Mouse (Mus musculus) liver, embryonic 12.5 days (tissue): ENCODE results near the gene Clcn2. TPM values are rescaled to one million over a fixed set of nuclear protein-coding genes. Genes with fewer than 3 reads are reported as not detected.

Source experiments
- ATAC-seq: fragments of 200-750 bp; cut with Nextera tagmentation; 2 replicates; pipeline ENCODE4 v1.8.0; 2017; ENCODE audit warnings: moderate number of reproducible peaks, mild to moderate bottlenecking, moderate library complexity
- H3K27ac ChIP-seq: fragments of 300-500 bp; sonication (generic); 2 replicates; pipeline ENCODE4 v1.5.1; 2016; ENCODE audit warnings: mild to moderate bottlenecking
- H3K27me3 ChIP-seq: fragments of 300-500 bp; sonication (generic); replicated peaks from 2 replicates; pipeline ENCODE4 v1.6.1; 2016; ENCODE audit warnings: mild to moderate bottlenecking, moderate library complexity
- H3K36me3 ChIP-seq: fragments of 300-500 bp; sonication (generic); 2 replicates; pipeline ENCODE4 v1.6.1; 2016; ENCODE audit warnings: mild to moderate bottlenecking, moderate library complexity
- H3K4me1 ChIP-seq: fragments of 300-500 bp; sonication (generic); 2 replicates; pipeline ENCODE4 v1.6.1; 2016
- H3K4me2 ChIP-seq: fragments of 300-500 bp; sonication (generic); 2 replicates; pipeline ENCODE4 v1.6.1; 2016; ENCODE audit warnings: mild to moderate bottlenecking, moderate library complexity
- H3K4me3 ChIP-seq: fragments of 300-500 bp; sonication (generic); 2 replicates; pipeline ENCODE4 v1.5.1; 2016; ENCODE audit warnings: mild to moderate bottlenecking, moderate library complexity
- H3K9ac ChIP-seq: fragments of 300-500 bp; sonication (generic); 2 replicates; pipeline ENCODE4 v1.6.1; 2016; ENCODE audit warnings: mild to moderate bottlenecking, moderate library complexity
- H3K9me3 ChIP-seq: fragments of 300-500 bp; sonication (generic); replicated peaks from 2 replicates; pipeline ENCODE4 v1.6.1; 2016; ENCODE audit warnings: mild to moderate bottlenecking, moderate library complexity
- WGBS: fragments of 180-500 bp; shearing (Covaris S2); methylation state at CpG from one replicate; pipeline ENCODE4 v1.1.7; 2016; ENCODE audit not compliant: insufficient replicate concordance; 5-methylcytosine and 5-hydroxymethylcytosine counted together
- polyA plus RNA-seq: library from polyadenylated mRNA; unstranded; fragments of >200 nt; fragmentation: Nextera tagmentation; extraction: Ambion mirVana; gene quantifications from 2 replicates; pipeline ENCODE4 v1.2.1, GENCODE M21; 2016

Gene Clcn2
- polyA plus RNA-seq, 1 experiment from 2014 or later = 14.5 TPM

DNA sequence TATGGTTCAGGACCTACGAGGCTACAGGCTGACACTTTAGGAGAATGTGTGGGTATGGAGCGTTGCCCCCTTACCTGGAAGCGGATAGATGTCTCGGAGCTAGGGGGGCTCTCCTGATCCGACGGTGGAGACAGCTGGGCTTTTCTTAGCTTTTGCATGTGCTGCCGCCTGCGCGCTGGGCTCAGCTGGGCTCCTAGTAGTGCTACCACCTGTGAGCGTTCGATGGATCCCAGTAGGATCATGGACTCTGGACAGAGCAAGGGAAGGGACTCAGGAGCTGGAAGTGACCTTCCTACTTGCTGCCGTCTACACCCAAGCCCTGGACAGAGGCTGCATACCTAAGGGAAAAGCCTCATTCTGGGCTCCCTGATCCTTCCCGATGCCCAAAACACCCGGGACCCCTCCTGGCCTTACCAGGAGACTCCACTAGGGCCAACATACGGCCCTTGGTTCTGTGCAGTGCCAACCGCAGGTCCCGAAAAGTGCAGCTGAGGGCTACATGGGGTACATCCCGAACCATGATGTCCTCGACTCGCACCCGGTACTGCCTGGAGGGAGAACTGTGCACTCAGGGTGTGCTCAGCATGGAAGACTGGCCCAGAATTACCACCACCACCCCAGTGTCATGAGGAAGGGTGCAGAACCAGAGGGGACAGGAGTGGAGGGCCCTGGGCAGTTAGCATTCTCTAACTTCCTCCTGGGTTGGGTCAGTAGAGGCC lies 9.2 kb downstream of the Clcn2 start:
- Histone ChIP-seq H3K4me2 (no peak overlapping the region), H3K27me3 (no peaks in the 10 kb centered on the region), H3K36me3 (peaks cover 80% of the 10 kb centered on the region), H3K4me3 (no peak overlapping the region), H3K27ac (peak overlapping the region; percentile 94; the same call in 1 of the 2 replicates), H3K9me3 (no peaks in the 10 kb centered on the region), H3K4me1 (peaks cover 97% of the 10 kb centered on the region), H3K9ac (no peak overlapping the region)
- ATAC-seq = no peak
- 85% methylated on average over 21 of the region's 21 CpGs for WGBS

DNA sequence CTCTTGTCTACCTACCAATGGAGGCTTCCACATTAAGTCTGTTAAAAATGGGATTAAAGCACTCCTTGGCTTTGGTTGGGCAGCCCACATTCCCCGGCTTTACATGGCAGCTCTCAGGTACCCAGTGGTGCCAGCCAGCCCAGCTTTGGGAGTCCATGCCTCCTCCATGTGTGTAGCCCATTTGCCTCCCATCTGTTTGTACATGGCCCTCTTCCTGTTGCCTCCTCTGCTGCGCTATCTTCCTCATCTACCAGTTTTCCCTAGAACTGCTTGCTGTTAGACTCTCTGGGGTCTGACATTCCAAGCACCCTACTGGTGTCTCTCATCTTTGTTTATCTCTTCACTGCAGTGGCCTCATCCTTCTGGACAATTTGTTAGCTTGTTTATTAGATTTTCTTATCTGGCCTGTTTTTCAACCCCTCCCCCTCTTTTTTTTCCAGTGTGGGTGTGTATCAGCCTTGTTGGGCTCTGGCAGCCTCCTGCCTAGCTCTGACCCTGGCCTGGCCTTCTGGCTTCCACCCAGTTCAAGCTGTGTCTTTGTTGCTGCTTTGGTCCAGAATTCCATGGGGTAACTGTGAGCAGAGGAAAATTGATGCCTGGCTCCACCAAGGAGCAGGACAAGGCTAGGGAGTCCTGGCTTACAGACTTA lies 11.0 kb downstream of the Clcn2 start:
- Histone ChIP-seq H3K4me2 (peak overlapping the region; percentile 51), H3K36me3 (peaks cover 67% of the 10 kb centered on the region), H3K27me3 (no peaks in the 10 kb centered on the region), H3K9me3 (no peaks in the 10 kb centered on the region), H3K4me3 (no peak overlapping the region), H3K27ac (peak overlapping the region; percentile 94), H3K4me1 (peaks cover 97% of the 10 kb centered on the region), H3K9ac (peak overlapping the region; percentile 61)
- 73% methylated on average over 2 of the region's 2 CpGs for WGBS
- peak; percentile 48 for ATAC-seq

DNA sequence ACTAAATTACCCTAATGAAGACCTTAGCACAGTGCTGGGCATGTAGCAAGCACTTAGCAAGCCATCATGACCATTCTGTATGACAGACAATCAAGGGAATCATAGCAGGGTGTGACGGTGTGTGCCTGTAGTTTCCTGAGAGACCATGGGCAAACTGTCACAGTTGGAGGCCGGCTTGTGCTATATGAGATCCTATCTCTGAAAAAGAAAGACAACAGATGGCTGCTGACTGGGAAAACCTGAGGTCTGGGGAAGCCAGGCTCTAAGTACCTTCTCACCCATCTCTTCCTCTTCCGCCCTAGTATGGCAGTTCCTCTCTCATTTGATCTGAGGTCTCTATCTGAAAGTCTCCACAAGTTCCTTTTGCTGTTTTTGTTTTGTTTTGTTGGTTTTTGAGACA lies 11.8 kb downstream of the Clcn2 start:
- 39% methylated on average over 3 of the region's 3 CpGs for WGBS

DNA sequence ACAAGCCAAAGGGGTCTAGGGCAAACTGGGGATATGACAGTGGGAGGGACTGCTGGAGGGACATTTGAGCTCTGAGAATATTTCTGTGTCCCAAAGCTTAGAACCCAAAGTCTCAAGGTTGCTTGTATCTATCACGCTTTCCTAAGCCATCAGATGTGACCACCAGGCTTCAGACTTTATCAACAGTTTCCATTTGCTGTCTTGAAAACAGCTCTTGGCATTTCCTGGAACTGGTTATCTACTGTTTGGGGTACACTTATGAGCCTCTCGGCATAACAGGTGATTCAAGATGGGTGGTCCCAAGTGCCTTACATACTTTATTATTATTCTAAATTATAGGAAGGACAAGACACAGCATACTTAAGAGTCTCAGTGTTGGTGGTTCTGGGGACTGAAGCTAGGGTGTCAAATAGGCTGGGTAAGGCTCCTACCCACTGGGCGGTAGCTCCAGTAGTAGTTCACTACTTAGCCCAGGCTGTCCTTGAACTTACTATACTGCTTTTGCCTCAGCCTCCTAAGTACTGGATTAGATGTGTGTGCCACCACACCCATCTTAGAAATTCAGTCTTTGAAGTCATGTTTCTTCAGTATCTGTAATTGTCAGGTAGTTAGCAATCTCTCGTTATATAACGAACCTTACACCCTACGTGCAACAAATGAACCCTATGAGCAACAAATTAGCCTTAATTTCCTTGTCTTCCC lies 13.7 kb downstream of the Clcn2 start:
- H3K9me3 ChIP-seq = no peaks in the 10 kb centered on the region
- peaks cover 40% of the 10 kb centered on the region for H3K36me3 ChIP-seq
- H3K27me3 ChIP-seq = peaks cover 14% of the 10 kb centered on the region
- peak overlapping the region; percentile 67 for H3K9ac ChIP-seq
- H3K27ac ChIP-seq = peak overlapping the region; percentile 94
- 36% methylated on average over 6 of the region's 6 CpGs for WGBS
- H3K4me3 ChIP-seq = peak overlapping the region; percentile 29
- H3K4me2 ChIP-seq = peak overlapping the region; percentile 65
- peak; percentile 79 for ATAC-seq
- peaks cover 74% of the 10 kb centered on the region for H3K4me1 ChIP-seq

More for the DNA sequence above, 11.8 kb downstream of the Clcn2 start:
- Histone ChIP-seq H3K9ac (peak overlapping the region; percentile 61; the same call in 1 of the 2 replicates), H3K4me3 (no peak overlapping the region), H3K27ac (peak overlapping the region; percentile 94), H3K4me2 (no peak overlapping the region), H3K36me3 (peaks cover 60% of the 10 kb centered on the region), H3K27me3 (no peaks in the 10 kb centered on the region), H3K4me1 (peaks cover 93% of the 10 kb centered on the region), H3K9me3 (no peaks in the 10 kb centered on the region)
- ATAC-seq = no peak

DNA sequence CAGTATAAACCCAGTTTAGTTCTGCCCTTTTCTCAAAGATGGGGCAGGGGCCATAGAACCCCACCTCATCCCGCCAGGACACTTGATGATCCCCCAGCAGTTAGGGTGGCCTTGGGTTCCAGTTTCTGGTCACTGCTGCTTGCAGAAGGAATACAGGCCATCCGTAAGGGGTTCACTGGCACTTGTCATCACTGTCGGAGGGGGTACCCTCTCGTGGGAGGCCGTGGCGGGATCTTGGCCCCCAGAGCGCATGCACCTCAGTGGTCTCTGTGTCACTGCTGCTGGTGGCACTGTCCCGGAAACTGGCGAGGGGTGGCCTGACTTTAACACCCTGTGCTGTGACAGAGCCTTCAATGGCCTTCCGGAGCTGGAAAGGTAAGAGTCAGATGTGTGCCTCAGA lies 14.5 kb downstream of the Clcn2 start:
- peak overlapping the region; percentile 94 for H3K27ac ChIP-seq
- peak overlapping the region; percentile 29 for H3K4me3 ChIP-seq
- WGBS = 79% methylated on average over 10 of the region's 10 CpGs
- peaks cover 22% of the 10 kb centered on the region for H3K27me3 ChIP-seq
- H3K9ac ChIP-seq = peak overlapping the region; percentile 67
- no peaks in the 10 kb centered on the region for H3K9me3 ChIP-seq
- peak overlapping the region; percentile 65 for H3K4me2 ChIP-seq
- H3K4me1 ChIP-seq = peaks cover 70% of the 10 kb centered on the region
- ATAC-seq = no peak
- H3K36me3 ChIP-seq = peaks cover 33% of the 10 kb centered on the region

DNA sequence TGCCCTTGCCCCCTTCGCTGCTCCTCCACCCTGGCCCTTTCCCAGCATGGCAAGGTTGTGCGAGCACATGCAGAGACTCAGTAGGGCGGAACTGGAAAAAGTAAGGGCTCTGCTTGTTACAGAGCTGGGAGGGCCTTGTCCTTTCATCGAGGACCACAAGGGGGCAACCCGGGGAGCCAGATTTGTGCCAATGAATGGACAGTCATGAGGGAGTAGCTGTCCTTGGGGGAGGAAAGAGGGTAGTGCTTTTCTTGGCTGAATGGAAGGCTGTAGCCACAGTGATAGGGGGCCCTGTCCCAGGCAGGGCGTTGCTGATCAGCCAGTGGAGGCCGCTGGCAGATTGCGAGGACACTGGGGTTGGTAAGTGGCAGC lies 15.0 kb downstream of the Clcn2 start:
- peaks cover 27% of the 10 kb centered on the region for H3K36me3 ChIP-seq
- ATAC-seq = peak; percentile 83
- peaks cover 25% of the 10 kb centered on the region for H3K27me3 ChIP-seq
- H3K9me3 ChIP-seq = no peaks in the 10 kb centered on the region
- H3K4me1 ChIP-seq = peaks cover 64% of the 10 kb centered on the region
- H3K9ac ChIP-seq = peak overlapping the region; percentile 52
- peak overlapping the region; percentile 29; the same call in 1 of the 2 replicates for H3K4me3 ChIP-seq
- peak overlapping the region; percentile 65 for H3K4me2 ChIP-seq
- 6% methylated on average over 8 of the region's 8 CpGs for WGBS
- H3K27ac ChIP-seq = peak overlapping the region; percentile 94

DNA sequence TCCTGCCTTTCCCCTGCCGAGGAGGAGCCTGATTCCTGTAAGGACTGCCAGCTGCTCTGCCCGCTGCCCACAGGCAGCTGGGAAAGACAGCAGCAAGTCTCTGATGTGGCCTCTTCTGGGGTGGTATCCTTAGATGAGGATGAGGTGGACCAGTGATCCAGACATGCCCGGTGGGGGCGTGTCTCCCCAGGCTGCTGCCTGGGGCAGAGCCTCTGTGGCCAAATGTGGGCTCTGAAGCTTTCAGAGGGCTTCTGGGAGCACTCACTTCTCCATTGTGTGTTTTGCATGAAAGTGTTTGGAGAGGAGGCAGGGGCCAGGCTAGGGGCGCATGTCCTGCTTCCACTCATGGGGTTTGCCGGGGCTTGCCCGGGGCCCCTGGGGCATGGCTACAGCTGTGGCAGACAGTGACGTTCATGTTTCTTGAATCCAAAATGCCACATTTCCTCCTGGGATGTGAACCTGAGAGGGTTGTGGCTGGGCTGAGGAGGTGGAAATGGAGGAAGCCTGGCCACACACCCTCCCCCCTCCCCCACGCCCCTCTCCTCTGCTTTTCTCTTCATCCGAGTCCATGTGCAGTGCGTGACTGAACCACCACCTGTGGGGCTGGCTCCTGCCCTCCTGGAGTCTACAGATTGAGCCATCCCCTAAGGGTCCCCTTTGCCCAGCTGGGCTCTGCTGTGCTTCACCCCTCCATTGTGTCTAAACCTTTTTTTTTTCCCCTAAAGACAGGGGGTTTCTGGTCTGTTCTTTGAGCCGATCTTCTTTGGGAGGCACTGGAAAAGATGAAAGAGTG lies 15.6 kb downstream of the Clcn2 start:
- ATAC-seq = no peak
- WGBS = 46% methylated on average over 12 of the region's 12 CpGs
- Histone ChIP-seq H3K9ac (peak overlapping the region; percentile 52), H3K36me3 (peaks cover 21% of the 10 kb centered on the region), H3K4me1 (peaks cover 58% of the 10 kb centered on the region), H3K27ac (peak overlapping the region; percentile 94), H3K9me3 (no peaks in the 10 kb centered on the region), H3K4me2 (peak overlapping the region; percentile 65), H3K27me3 (peaks cover 31% of the 10 kb centered on the region), H3K4me3 (peak overlapping the region; percentile 29; the same call in 1 of the 2 replicates)

DNA sequence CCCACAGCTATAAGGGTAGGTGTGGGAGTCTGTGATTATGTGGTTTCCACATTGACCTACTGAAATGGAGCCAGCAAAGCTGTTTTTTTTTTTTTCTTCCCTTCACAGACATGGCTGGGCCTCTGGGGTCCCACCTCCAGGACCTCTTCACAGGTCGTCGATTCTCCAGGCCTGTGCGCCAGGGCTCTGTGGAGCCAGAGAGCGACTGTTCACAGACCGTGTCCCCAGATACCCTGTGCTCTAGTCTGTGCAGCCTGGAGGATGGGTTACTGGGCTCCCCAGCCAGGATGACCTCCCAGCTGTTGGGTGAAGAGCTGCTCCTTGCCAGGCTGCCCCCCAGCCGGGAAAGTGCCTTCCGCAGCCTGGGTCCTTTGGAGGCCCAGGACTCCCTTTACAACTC lies 16.2 kb downstream of the Clcn2 start:
- ATAC-seq = no peak
- no peak overlapping the region; the same call in 1 of the 2 replicates for H3K9ac ChIP-seq
- 77% methylated on average over 7 of the region's 7 CpGs for WGBS

DNA sequence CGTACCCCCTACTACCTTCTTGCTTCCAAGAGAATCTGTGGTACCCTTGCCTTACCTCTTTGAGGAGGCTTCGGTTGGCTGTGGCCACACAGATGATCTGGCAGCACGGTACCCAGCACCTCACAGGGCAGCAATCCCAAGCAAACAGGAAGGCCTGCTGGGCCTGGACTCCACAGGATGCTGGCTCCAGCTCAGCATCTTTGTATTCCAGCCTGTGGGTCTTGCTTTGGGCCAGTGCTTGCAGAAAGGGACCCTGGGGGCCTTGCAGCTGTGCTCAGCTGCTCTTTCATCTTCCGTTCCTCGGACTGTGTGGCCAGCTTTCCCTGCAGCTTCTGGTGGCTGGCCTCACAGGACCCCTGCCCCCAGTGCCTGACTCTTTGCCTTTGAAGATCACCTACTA lies 17.5 kb downstream of the Clcn2 start:
- 70% methylated on average over 5 of the region's 5 CpGs for WGBS
- ATAC-seq = no peak

More for the DNA sequence above, 16.2 kb downstream of the Clcn2 start:
- Histone ChIP-seq H3K36me3 (peaks cover 17% of the 10 kb centered on the region), H3K9me3 (no peaks in the 10 kb centered on the region), H3K4me3 (no peak overlapping the region), H3K4me2 (no peak overlapping the region), H3K27ac (peak overlapping the region; percentile 94), H3K4me1 (peaks cover 53% of the 10 kb centered on the region), H3K27me3 (peaks cover 37% of the 10 kb centered on the region)

DNA sequence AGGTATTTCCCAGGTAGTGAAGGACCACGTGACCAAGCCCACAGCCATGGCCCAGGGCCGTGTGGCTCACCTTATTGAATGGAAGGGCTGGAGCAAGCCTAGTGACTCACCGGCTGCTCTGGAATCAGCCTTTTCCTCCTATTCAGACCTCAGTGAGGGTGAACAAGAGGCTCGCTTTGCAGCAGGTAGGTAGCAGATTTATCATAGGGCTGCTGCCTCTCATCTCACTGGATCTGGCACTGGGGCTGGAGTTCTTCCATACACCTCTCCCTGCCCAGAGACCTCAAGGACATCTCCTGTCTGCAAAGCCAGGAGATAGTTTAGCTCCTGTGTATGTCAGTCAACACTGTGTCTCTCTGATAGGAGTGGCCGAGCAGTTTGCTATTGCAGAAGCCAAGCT lies 18.3 kb downstream of the Clcn2 start:
- WGBS = 65% methylated on average over 5 of the region's 5 CpGs

More for the DNA sequence above, 17.5 kb downstream of the Clcn2 start:
- no peak overlapping the region for H3K9ac ChIP-seq
- H3K9me3 ChIP-seq = no peaks in the 10 kb centered on the region
- peaks cover 53% of the 10 kb centered on the region for H3K4me1 ChIP-seq
- no peak overlapping the region for H3K4me3 ChIP-seq
- peaks cover 50% of the 10 kb centered on the region for H3K27me3 ChIP-seq
- H3K36me3 ChIP-seq = peaks cover 4% of the 10 kb centered on the region; the same call in 1 of the 2 replicates
- no peak overlapping the region for H3K27ac ChIP-seq
- no peak overlapping the region for H3K4me2 ChIP-seq

DNA sequence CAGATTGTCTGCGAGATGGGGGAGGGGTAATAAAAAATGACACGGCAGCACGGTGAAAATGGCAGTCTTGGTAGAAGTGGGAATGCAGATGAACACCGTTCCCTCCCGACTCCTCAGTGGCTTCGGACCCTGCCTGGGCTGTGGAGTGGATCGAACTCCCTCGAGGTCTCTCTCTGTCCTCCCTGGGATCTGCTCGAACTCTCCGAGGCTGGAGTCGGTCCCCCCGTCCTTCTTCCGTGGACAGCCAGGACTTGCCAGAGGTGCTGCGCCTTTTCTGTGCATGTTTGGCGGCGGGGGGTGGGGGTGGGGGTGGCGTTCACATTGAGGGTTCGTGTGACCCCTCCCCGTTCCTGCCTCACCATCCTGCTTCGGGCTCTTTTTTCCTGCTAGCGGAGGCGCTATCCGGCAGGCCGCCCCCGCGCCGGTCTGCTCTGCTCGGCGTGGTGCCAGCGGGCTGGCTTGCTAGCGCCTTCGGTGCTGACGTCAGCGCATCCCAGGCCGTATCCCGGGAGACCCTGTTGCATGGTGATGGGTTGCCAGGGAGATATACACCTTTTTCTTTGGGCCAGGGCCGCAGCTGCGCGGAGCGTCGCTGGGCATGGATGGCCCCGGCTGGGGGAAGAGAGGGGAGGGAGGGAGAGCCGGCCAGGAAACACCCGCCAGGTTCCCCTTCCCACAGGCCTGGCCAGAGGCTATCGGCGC lies 21.8 kb downstream of the Clcn2 start:
- Histone ChIP-seq H3K9me3 (no peaks in the 10 kb centered on the region), H3K4me2 (peak overlapping the region; percentile 67), H3K27me3 (peaks cover 66% of the 10 kb centered on the region), H3K9ac (peak overlapping the region; percentile 40), H3K4me1 (peaks cover 46% of the 10 kb centered on the region), H3K4me3 (peak overlapping the region; percentile 39), H3K27ac (no peak overlapping the region), H3K36me3 (peaks cover 19% of the 10 kb centered on the region)
- ATAC-seq = no peak
- WGBS = 5% methylated on average over 45 of the region's 46 CpGs

More for the DNA sequence above, 18.3 kb downstream of the Clcn2 start:
- Histone ChIP-seq H3K9ac (no peak overlapping the region), H3K36me3 (peaks cover 4% of the 10 kb centered on the region; the same call in 1 of the 2 replicates), H3K9me3 (no peaks in the 10 kb centered on the region), H3K27me3 (peaks cover 58% of the 10 kb centered on the region), H3K4me3 (no peak overlapping the region), H3K4me1 (peaks cover 51% of the 10 kb centered on the region), H3K4me2 (no peak overlapping the region), H3K27ac (no peak overlapping the region)
- ATAC-seq = no peak
